Mouse (Mus musculus): ENCODE measurements around the gene Ogfod2.

The Ogfod2 gene

GRCm38 (mm10) chr5:124111742-124112497 lies at the start of gene Ogfod2:
Gene Ogfod2 (plus strand): TSS chr5:124112297.
- peak; percentile 93 to 97 for DNase-seq

DNA sequence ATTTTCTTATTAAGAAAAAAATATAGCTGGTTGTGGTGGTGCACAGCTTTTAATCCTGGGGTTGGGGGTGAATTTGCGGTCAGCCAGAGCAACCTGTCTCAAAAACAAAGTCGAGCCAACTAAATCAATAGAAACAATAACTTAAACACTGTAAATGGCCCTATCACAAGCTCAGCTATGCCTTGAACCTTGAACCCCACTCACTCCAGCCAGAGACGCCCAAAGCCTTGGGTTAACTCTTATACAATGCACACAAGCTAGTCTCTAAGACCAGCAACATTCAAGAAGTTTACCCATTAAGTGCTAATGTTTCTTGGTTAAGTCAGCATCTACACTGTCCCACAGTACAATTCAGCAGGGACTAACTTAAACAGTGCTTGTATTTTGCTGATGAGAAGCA lies 42.4 kb upstream of the Ogfod2 start:
- DNase-seq = no peak

GRCm38 (mm10) chr5:124073682-124074081 lies 38.4 kb upstream of the Ogfod2 start:
- DNase-seq = no peak

DNA sequence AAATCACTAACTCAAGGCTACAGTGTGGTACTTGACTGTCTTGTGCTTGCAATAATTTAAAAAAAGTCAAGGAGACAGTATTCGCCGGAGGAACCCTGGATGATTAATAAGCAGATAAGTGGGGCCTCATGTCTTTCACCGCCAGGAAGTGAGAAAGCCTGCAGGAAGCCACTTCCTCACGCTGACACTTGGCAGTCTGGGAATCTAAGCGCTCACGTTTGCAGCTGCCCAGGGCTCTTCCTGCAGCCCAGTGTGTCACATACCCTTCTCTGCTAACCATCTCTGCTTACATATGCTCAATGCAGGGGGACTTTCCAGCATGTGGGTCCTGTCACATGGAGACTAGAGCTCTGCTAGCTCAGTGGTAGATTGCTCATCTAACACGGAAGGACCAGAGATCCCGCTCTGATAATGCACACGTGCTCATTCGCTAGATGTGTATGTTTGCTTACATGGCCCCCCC lies 37.2 kb upstream of the Ogfod2 start:
- no peak for DNase-seq

GRCm38 (mm10) chr5:124075716-124076115 lies 36.4 kb upstream of the Ogfod2 start:
- DNase-seq = no peak

DNA sequence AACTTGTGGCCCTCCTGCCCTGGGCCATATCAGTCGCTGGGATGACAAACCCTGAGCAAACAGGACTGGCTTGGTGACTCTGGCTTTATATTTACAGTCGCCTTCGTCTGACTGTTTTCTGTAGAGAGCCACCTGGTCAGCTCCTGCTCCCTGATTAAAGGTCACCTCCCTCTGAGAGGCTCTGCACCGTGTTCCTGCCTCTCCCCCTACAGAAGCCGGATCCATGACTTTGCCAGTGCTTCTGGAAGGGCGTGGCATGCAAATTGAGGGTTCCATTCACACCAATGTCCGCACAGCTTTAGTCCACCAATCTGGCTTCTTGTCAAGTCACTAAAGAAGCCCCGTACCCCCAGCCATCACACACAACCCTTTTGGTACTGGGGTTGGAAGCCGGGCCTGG lies 35.5 kb upstream of the Ogfod2 start:
- no peak for DNase-seq

DNA sequence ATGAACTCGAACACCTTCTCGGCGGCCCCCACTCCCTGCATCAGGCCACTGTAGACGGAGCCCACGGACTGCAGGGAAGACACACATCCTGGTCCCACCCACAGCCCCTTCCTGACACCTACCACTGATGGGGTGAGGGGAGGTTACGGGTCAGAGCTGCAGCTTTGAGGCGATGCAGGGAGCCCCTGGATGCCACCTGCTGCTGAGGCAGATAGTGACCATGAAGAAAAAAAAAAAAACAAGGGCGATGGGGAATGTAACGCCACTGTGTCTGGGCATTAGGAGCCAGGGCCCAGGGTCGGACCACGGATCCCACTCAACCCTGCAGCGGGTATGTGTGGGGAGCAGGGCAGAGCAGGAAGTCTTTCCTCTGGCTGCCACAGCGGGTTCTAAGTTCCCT lies 34.9 kb upstream of the Ogfod2 start:
- no peak for DNase-seq

- DNase-seq = no peak
Observed at GRCm38 (mm10) chr5:124077856-124078460, 34.1 kb upstream of the Ogfod2 start.

DNA sequence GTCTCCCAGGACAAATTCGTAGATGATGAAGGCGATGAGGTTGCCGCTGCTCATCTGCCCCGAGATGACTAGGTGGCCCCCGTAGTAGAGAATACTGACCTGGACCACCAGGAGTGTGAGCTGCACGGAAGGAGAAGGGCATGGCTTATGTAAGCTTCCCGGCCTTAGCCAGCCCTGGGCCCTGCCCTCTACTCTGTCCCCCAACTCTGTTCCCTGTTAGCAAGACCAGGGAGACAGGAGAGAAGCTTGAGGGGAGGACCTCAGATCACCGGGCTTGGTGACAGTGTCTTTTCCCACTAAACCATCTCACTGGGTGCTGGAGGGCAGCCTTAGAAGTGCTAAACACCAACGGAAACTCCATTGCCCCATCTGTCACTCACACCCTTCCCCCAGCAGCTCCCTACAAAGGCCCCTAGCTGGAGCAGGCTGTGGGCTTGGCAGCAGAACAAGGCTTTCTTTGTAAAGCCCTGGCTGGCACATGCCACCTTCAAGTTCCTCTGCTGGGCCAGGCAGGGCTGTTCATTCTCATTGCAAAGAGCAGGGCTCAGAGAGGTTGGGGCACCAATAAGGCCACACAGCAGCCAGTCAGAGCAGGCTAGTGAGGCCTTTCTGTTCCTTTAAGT lies 33.2 kb upstream of the Ogfod2 start:
- DNase-seq = peak; percentile 41 to 51

DNA sequence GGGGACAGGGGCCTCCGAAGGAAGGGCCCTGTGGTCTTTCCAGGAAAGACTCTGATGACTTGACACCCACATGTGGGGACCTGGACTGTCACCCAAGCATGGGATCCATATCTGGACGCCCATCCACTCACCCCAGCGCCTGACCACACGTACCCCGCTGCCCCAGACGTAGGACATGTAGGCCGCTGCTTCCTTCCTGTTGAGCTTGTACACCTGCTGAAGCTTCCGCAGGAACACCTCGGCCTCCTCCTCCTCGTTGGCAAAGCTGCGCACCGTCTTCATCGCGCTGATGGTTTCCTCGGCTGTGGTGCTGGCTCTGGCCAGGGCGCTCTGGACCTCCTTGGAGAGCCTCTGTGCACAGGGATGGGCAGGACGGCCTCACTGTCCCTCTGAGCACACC lies 32.2 kb upstream of the Ogfod2 start:
- no peak for DNase-seq

- DNase-seq = no peak
Observed at GRCm38 (mm10) chr5:124082447-124082846, 29.6 kb upstream of the Ogfod2 start.

DNA sequence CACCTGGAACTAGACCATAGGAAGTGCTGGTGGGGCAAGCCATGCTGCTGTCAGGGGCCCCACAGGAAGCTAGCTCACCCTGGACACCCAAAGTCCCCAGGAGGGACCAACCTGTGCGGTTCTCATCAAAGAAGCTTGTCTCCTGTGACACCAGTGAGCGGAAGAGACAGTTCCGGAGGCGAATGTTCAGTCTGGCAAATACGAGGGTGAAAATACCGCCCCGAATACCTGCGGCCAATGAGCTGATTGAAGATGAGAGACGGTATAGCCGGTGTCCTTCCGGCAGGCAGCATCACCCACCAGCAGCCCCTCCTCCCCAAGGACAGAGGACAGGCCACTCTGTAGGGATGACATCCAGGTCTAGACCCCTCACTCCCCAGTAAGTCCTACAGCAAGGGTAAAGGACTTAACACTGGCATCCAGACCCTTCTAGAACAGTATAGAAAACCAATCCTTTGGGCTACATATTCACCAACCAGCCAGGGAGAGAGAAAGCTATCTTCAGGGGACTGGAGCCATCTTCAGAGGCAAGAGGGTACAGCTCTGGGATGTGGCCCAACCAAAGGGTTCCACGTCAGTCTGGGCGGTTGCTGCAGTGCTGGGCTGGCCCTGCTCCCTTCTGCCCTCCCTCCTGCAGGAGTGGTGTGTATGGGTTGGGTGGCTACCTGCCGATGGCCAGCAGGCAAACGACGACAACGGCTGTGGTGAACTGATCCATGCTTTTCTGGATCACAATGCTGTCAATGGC lies 29.0 kb upstream of the Ogfod2 start:
- DNase-seq = no peak

DNA sequence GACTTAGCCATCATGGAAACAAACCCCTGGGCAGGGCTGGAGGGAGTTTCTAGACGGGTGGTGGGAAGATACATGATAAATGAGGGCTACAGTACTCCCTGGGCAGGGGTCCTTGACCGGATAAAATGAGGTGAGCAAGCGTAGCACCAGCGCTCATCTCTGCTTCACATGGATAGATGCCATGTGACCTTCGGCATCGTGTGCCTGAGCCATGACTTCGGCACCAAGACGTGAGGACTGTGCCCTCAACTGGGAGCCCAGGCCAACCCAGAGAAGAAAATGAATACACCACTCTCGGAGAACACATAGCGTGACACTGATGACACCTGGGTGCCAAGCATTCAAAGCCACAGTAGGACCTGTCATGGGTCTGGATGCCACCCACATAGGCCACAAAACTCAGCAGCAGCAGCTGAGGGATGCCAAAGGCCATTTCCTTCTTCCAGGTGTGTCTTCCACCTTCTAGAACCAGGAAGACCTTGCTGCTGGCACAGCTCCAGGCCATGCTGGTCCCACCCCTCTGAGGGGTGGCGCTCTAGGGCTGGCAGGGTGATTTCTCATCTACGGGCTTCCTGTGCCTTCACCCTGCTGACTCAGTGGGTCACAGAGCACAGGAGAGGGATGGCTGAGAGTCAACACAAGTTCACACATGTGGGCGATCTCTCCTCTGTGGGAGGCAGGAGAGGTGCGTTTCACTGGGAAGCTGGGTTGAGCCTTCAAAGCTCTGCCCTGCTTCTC lies 28.1 kb upstream of the Ogfod2 start:
- no peak for DNase-seq

DNA sequence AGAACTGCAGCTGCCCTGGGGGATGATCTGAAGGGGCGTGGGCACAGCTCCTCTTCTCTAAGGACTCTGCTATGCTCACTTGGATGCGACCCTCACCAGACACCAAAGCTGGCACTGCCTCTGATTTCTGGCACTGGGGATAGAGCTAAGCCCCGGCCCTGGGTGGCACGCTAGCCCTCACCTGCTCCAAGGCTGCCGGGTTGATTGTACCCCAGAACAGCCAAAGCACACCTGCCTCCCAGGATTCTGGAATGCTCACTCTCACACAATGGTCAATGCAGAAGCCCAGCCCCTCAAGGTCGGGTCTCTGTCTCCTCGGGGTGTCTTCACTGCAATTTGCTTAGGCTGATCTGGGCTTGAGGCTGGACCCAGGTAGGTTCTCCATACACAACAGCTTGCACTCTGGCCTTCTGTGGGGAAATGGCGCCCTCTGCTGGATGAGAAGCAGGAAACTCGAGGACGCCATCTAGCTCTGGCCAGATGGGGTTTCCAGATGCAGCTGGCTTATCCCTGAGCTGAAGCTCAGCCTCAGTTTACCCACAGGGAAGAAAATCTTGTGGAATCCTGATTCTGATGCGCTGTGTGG lies 27.4 kb upstream of the Ogfod2 start:
- DNase-seq = peak; percentile 86 to 90

DNA sequence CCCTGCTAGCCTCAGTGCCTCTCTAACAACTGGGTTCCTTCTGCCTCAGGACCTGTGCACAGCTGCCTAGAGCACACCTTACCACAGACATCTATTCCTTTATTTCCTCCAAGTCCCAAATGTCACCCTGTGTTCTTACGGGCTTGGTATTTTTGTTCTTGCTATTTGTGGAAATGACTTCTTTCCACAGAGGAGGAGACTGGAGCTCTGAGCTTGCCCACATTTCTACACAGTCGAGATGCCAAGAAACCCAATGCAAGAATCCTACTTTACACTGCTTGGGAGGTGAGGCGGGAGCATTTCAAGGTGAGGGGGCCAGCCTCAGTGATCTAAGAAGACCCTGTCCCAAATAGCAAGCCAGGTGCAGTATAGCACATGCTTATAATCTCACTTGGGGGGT lies 26.6 kb upstream of the Ogfod2 start:
- no peak for DNase-seq

DNA sequence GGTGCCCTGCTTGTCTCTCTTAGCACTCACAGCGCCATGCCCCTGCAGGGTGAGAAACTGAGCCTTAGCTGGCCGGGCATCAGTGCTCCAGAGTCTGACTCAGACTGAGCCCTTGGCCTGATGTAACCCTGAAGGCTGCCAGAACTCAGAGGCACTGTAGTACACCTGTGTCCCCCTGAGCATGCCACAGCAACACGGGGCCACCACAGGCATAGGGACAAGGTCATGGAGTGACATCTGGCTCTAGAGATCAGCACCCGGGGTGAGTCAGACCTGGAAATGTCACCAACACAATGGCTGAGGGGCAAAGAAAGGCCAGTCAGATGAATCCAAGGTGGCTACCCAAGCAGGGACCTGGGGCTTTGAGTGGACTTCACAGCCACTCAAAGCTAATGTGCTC lies 25.2 kb upstream of the Ogfod2 start:
- no peak for DNase-seq

DNA sequence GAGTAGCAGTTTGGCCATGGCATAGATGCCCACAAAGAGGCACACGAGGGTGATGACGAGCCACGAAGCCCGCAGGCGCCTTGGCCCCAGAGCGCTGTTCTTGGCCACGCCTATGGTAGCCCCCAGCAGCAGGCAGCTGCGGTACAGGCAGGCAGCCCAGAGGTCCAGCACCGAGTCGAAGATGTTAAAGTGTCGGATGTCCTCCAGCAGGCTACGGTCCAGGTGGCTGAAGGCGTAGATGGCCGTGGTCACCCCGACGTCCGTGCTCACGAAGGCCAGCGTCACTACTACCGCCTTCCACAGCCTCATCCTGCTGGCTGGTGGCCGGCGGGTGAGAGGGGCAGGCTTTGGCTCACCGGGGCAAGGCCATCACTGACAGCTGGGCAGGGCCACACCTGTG lies 22.2 kb upstream of the Ogfod2 start:
- DNase-seq = no peak

DNA sequence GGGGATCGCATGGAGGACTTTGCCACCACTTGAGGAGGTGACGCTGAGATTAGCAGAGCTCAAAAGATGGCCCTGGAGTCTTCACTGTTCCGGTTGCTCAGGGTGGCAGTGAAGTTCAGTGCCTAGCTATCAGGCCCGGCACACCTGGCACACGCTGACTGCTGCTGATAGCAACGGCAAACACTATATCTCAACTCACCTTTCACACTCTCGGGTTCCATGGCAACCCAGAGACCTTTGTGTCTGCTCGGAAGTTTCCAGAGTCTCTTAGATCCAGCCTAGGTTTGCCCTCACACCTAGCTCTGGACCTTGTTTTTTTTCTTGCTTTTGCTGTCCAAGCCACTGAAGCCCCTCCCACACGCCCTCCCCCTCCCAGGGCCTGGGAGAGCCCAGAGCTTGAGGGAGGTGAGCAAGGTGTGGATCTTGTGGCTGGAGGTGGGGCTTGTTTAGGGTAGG lies 20.1 kb upstream of the Ogfod2 start:
- DNase-seq = no peak

- peak; percentile 76 to 83 for DNase-seq
Observed at GRCm38 (mm10) chr5:124093120-124093794, 18.8 kb upstream of the Ogfod2 start.

- DNase-seq = peak in 1 of 2 experiments; percentile 3
Observed at GRCm38 (mm10) chr5:124093852-124094604, 18.1 kb upstream of the Ogfod2 start.
